Mouse (Mus musculus) liver, embryonic 14.5 days (tissue): ENCODE results near the gene Rbm12.

Experiments used
- CTCF ChIP-seq: IDR thresholded peaks from 2 replicates; pipeline ENCODE4 v1.5.1; 2016; ENCODE audit warnings: antibody characterized with exemption, low read depth, control low read depth
- EP300 ChIP-seq: IDR thresholded peaks from 2 replicates; pipeline ENCODE4 v1.6.1; 2016; ENCODE audit warnings: antibody characterized with exemption, low read depth

GRCm38 (mm10) chr2:156077461-156077860 lies 34.3 kb downstream of the Rbm12 start:
- no peak for TF ChIP-seq CTCF
- TF ChIP-seq EP300: no peak
